Mouse (Mus musculus): Measurements from ENCODE around the gene Hmgb4.

Gene Hmgb4

GRCm38 (mm10) chr4:128224453-128224852 lies 36.3 kb downstream of the Hmgb4 start:
- DNase-seq (ENCODE audit: low read depth, low spot score): no peak

GRCm38 (mm10) chr4:128217991-128218595 lies 42.7 kb downstream of the Hmgb4 start:
- no peak for DNase-seq (ENCODE audit: low read depth, low spot score)
